Mouse (Mus musculus) hindbrain, embryonic 12.5 days (tissue): ENCODE measurements at regions not wholly inside any gene's neighbourhood (a gene's known extent, or its start where the extent isn't known, plus 50 kb on each side); places are given as distances from the start of the nearest gene placed in this dataset.
A peak's percentile ranks its signal among the peaks of the same experiment; 100 is the strongest.

Source experiments
- ATAC-seq: fragments of 200-750 bp; cut with Nextera tagmentation; 2 replicates; pipeline ENCODE4 v1.8.0; 2017; ENCODE audit warnings: moderate TSS enrichment; ENCODE audit not compliant: low FRiP score
- H3K27ac ChIP-seq: fragments of 300-500 bp; sonication (generic); 2 replicates; pipeline ENCODE4 v1.5.1; 2016; ENCODE audit warnings: mild to moderate bottlenecking
- H3K27me3 ChIP-seq: fragments of 300-500 bp; sonication (generic); 2 replicates; pipeline ENCODE4 v1.6.1; 2016; ENCODE audit warnings: mild to moderate bottlenecking
- H3K36me3 ChIP-seq: fragments of 300-500 bp; sonication (generic); 2 replicates; pipeline ENCODE4 v1.6.1; 2016; ENCODE audit warnings: mild to moderate bottlenecking
- H3K4me1 ChIP-seq: fragments of 300-500 bp; sonication (generic); 2 replicates; pipeline ENCODE4 v1.6.1; 2016
- H3K4me2 ChIP-seq: fragments of 300-500 bp; sonication (generic); replicated peaks from 2 replicates; pipeline ENCODE4 v1.6.1; 2016; ENCODE audit warnings: mild to moderate bottlenecking
- H3K4me3 ChIP-seq: fragments of 300-500 bp; sonication (generic); 2 replicates; pipeline ENCODE4 v1.5.1; 2016; ENCODE audit warnings: mild to moderate bottlenecking
- H3K9ac ChIP-seq: fragments of 300-500 bp; sonication (generic); 2 replicates; pipeline ENCODE4 v1.6.1; 2016; ENCODE audit warnings: mild to moderate bottlenecking, moderate library complexity
- H3K9me3 ChIP-seq: fragments of 300-500 bp; sonication (generic); replicated peaks from 2 replicates; pipeline ENCODE4 v1.6.1; 2016; ENCODE audit warnings: mild to moderate bottlenecking
- WGBS: fragments of 180-500 bp; shearing (Covaris S2); methylation state at CpG from one replicate; pipeline ENCODE4 v1.1.7; 2016; 5-methylcytosine and 5-hydroxymethylcytosine counted together

DNA sequence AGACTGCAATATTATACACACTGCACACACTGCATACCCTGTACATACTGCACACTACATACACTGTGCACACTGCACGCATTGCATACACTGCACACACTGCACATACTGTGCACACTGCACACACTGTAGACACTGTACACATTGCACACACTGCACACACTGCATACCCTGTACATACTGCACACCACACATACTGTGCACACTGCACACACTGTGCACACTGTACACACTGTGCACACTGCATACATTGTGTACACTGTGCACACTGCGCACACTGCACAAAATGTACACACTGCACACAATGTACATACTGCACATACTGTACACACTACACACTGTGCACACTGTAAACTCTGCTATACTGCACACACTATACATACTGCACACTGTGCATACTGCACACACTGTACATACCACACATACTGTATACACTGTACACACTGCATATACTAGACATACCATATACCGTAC is 405.1 kb downstream of the Rnd3 start:
- Histone ChIP-seq H3K27me3 (no peaks in the 10 kb centered on the region), H3K4me3 (no peak overlapping the region), H3K27ac (no peak overlapping the region), H3K9me3 (no peaks in the 10 kb centered on the region), H3K9ac (no peak overlapping the region), H3K4me2 (no peak overlapping the region), H3K4me1 (peaks cover 3% of the 10 kb centered on the region), H3K36me3 (no peaks in the 10 kb centered on the region)
- WGBS, result 97% methylated on average over 3 of the region's 3 CpGs
- peak; percentile 75 for ATAC-seq

DNA sequence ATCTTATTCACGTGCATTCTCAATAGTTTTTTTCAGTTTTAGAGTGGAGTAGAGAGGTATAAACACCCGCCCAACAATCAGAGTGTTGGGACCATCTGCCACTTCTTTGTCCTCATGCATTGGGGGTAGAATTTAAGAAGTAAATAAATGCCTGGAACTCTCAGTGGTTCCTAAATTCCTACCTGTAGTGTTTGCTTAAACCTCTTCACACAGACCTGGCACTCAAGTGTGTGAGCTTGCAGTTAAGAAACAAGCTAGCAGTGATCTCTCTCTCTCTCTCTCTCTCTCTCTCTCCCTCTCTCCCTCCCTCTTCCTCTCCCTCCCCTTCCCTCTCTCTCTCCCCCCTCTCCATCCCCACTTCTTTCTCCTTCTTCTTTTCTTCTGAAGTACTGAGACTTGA is 406.5 kb downstream of the Rnd3 start:
- Histone ChIP-seq H3K27ac (no peak overlapping the region), H3K9ac (no peak overlapping the region), H3K4me1 (peaks cover 15% of the 10 kb centered on the region), H3K27me3 (no peaks in the 10 kb centered on the region), H3K4me2 (no peak overlapping the region), H3K36me3 (no peaks in the 10 kb centered on the region), H3K9me3 (no peaks in the 10 kb centered on the region), H3K4me3 (no peak overlapping the region)
- WGBS, result 78% methylated on average over 2 of the region's 2 CpGs
- no peak for ATAC-seq

- peaks cover 17% of the 10 kb centered on the region for H3K4me1 ChIP-seq
- no peak for ATAC-seq
- 73% methylated on average over 2 of the region's 2 CpGs for WGBS
- H3K4me2 ChIP-seq, result no peak overlapping the region
- H3K36me3 ChIP-seq, result no peaks in the 10 kb centered on the region
- no peak overlapping the region for H3K27ac ChIP-seq
- H3K9me3 ChIP-seq, result no peaks in the 10 kb centered on the region
- no peak overlapping the region for H3K9ac ChIP-seq
- H3K27me3 ChIP-seq, result no peaks in the 10 kb centered on the region
- H3K4me3 ChIP-seq, result no peak overlapping the region
Observed at GRCm38 (mm10) chr2:50741337-50741736, 407.6 kb downstream of the Rnd3 start.

- H3K4me1 ChIP-seq, result peaks cover 17% of the 10 kb centered on the region
- ATAC-seq, result peak; percentile 60; the same call in 1 of the 2 replicates
- no peak overlapping the region for H3K9ac ChIP-seq
- no peaks in the 10 kb centered on the region for H3K9me3 ChIP-seq
- peak overlapping the region; percentile 60 for H3K27ac ChIP-seq
- no peaks in the 10 kb centered on the region for H3K27me3 ChIP-seq
- no peak overlapping the region for H3K4me2 ChIP-seq
- no peaks in the 10 kb centered on the region for H3K36me3 ChIP-seq
- WGBS, result 72% methylated on average over 8 of the region's 8 CpGs
- no peak overlapping the region for H3K4me3 ChIP-seq
Observed at GRCm38 (mm10) chr2:50739599-50739979, 409.3 kb downstream of the Rnd3 start.

GRCm38 (mm10) chr2:50738936-50739598 is 409.8 kb downstream of the Rnd3 start:
- 44% methylated on average over 8 of the region's 8 CpGs for WGBS
- Histone ChIP-seq H3K9me3 (no peaks in the 10 kb centered on the region), H3K27me3 (no peaks in the 10 kb centered on the region), H3K4me3 (no peak overlapping the region), H3K36me3 (no peaks in the 10 kb centered on the region), H3K27ac (peak overlapping the region; percentile 64), H3K4me2 (no peak overlapping the region; the same call in 1 of the 2 replicates), H3K4me1 (peaks cover 17% of the 10 kb centered on the region), H3K9ac (no peak overlapping the region)
- peak; percentile 51 for ATAC-seq

DNA sequence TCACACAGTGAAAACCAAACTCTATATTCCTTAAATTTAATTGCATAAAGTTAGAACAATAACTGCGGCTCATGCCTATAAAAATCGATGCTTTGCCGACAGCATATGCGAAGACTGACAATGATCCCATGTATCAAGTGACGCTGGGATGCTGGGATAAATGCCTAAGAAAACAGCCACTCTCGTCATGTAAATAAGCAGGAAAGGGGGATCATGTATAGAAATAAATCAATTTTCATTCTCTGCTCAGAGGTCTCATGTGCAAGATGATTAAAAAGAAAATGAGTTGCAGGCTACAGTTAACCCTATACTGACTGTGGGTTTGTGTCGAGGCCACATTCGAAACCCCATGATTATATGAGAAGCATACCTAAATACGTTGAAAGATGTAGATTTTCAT is 411.2 kb downstream of the Rnd3 start:
- peak; percentile 36; the same call in 1 of the 2 replicates for ATAC-seq
- no peak overlapping the region for H3K4me2 ChIP-seq
- H3K36me3 ChIP-seq, result no peaks in the 10 kb centered on the region
- 49% methylated on average over 9 of the region's 9 CpGs for WGBS
- H3K9ac ChIP-seq, result no peak overlapping the region
- H3K4me3 ChIP-seq, result no peak overlapping the region
- no peaks in the 10 kb centered on the region for H3K27me3 ChIP-seq
- peak overlapping the region; percentile 66 for H3K27ac ChIP-seq
- no peaks in the 10 kb centered on the region for H3K9me3 ChIP-seq
- H3K4me1 ChIP-seq, result peaks cover 17% of the 10 kb centered on the region

DNA sequence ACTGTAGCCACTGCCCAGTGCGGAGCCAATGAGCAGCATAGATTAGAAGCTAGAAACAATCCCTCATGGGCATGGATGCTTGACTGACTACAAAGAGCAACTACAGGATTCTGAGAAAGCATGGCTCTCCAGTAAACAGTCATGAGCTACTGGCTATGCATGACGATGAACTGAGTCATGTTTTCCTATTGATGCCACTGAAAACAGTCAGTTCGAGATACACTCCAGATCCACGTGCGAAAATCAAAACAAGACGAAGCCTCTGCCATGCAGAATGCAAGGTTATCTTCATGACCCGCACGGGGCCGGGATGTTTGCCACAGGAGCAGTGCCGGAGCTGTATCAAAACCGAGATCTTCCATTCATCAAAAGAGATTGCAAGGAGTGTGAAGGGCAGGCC is 413.9 kb downstream of the Rnd3 start:
- ATAC-seq, result no peak
- H3K9me3 ChIP-seq, result no peaks in the 10 kb centered on the region
- 94% methylated on average over 11 of the region's 11 CpGs for WGBS
- no peak overlapping the region for H3K4me2 ChIP-seq
- H3K27me3 ChIP-seq, result no peaks in the 10 kb centered on the region
- H3K4me1 ChIP-seq, result peaks cover 17% of the 10 kb centered on the region
- no peak overlapping the region for H3K9ac ChIP-seq
- H3K36me3 ChIP-seq, result no peaks in the 10 kb centered on the region
- H3K27ac ChIP-seq, result no peak overlapping the region
- H3K4me3 ChIP-seq, result no peak overlapping the region

DNA sequence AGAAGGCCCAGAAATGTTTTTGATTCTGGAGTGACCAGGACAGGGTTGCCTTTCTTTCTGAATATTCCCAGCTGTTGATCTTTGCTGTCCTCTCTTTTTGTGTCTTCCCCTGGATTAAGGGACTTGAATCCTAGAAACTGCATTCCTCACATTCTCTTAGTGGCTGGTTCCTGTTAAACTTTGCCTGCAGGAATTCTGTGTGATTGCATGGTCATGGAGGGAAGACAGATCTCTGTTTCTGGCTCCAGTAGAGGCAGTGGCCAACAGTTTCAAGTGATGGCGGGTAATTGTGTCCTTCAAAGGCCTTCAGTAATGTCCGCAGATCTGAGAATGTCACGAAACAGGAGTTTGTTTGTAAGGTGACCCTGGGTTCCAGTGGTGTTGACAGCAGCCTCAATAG is 410.1 kb upstream of the Mmadhc start:
- H3K4me1 ChIP-seq, result peaks cover 13% of the 10 kb centered on the region
- no peaks in the 10 kb centered on the region for H3K36me3 ChIP-seq
- H3K9ac ChIP-seq, result no peak overlapping the region
- H3K27me3 ChIP-seq, result no peaks in the 10 kb centered on the region
- H3K4me2 ChIP-seq, result no peak overlapping the region
- H3K27ac ChIP-seq, result no peak overlapping the region
- 61% methylated on average over 3 of the region's 3 CpGs for WGBS
- ATAC-seq, result no peak
- H3K4me3 ChIP-seq, result no peak overlapping the region
- H3K9me3 ChIP-seq, result no peaks in the 10 kb centered on the region

GRCm38 (mm10) chr2:50704297-50704696 is 407.7 kb upstream of the Mmadhc start:
- ATAC-seq, result no peak
- Histone ChIP-seq H3K9ac (no peak overlapping the region), H3K4me1 (peaks cover 16% of the 10 kb centered on the region), H3K36me3 (no peaks in the 10 kb centered on the region), H3K9me3 (no peaks in the 10 kb centered on the region), H3K4me3 (no peak overlapping the region), H3K4me2 (no peak overlapping the region), H3K27me3 (no peaks in the 10 kb centered on the region), H3K27ac (no peak overlapping the region)
- 49% methylated on average over 3 of the region's 3 CpGs for WGBS

- peaks cover 16% of the 10 kb centered on the region for H3K4me1 ChIP-seq
- no peaks in the 10 kb centered on the region for H3K9me3 ChIP-seq
- no peak overlapping the region for H3K9ac ChIP-seq
- H3K4me3 ChIP-seq, result no peak overlapping the region
- WGBS, result 57% methylated on average over 15 of the region's 15 CpGs
- ATAC-seq, result peak; percentile 68
- H3K27ac ChIP-seq, result peak overlapping the region; percentile 55
- H3K27me3 ChIP-seq, result no peaks in the 10 kb centered on the region
- H3K4me2 ChIP-seq, result no peak overlapping the region
- no peaks in the 10 kb centered on the region for H3K36me3 ChIP-seq
Observed at GRCm38 (mm10) chr2:50702584-50703450, 406.2 kb upstream of the Mmadhc start.

- no peak overlapping the region for H3K9ac ChIP-seq
- peaks cover 29% of the 10 kb centered on the region for H3K4me1 ChIP-seq
- no peaks in the 10 kb centered on the region for H3K27me3 ChIP-seq
- no peaks in the 10 kb centered on the region for H3K9me3 ChIP-seq
- no peaks in the 10 kb centered on the region for H3K36me3 ChIP-seq
- H3K27ac ChIP-seq, result no peak overlapping the region
- no peak overlapping the region for H3K4me2 ChIP-seq
- no peak overlapping the region for H3K4me3 ChIP-seq
- 66% methylated on average over 6 of the region's 6 CpGs for WGBS
- no peak for ATAC-seq
Observed at GRCm38 (mm10) chr2:50698841-50699240, 402.2 kb upstream of the Mmadhc start.

GRCm38 (mm10) chr2:50696575-50696974 is 400.0 kb upstream of the Mmadhc start:
- Histone ChIP-seq H3K36me3 (no peaks in the 10 kb centered on the region), H3K27ac (no peak overlapping the region), H3K4me2 (no peak overlapping the region), H3K4me3 (no peak overlapping the region), H3K4me1 (peaks cover 22% of the 10 kb centered on the region), H3K9me3 (no peaks in the 10 kb centered on the region), H3K27me3 (no peaks in the 10 kb centered on the region), H3K9ac (no peak overlapping the region)
- ATAC-seq, result no peak
